Mouse (Mus musculus) neutrophil, adult 5-6 weeks (primary cell): ENCODE results near the gene Grcc10. TPM values are rescaled to one million over a fixed set of nuclear protein-coding genes. Genes with fewer than 3 reads are reported as not detected.

Source experiments
- total RNA-seq: library from RNA; stranded (forward); fragments of 200-1000 nt; gene quantifications from 2 replicates; pipeline ENCODE4 v1.2.3, GENCODE M21; 2017

The Grcc10 gene
- total RNA-seq, 1 experiment from 2014 or later: 171 TPM

Other genes with a start within 250 kb of the Grcc10 start
- 1.9 and 2.5 TPM in 2 replicates for gene C1rl, start 248.3 kb downstream of the Grcc10 start, total RNA-seq
- gene C1ra, start 229.0 kb downstream of the Grcc10 start, total RNA-seq: 0.49 and 0.58 TPM in 2 replicates
- gene C1s1, start 199.0 kb downstream of the Grcc10 start, total RNA-seq: not detected in 2 replicates
- not detected in 2 replicates for gene C1rb, start 171.1 kb downstream of the Grcc10 start, total RNA-seq
- not detected in 2 replicates for gene C1s2, start 105.3 kb downstream of the Grcc10 start, total RNA-seq
- gene Lpcat3, start 78.3 kb downstream of the Grcc10 start, total RNA-seq: 21.4 and 26.5 TPM in 2 replicates
- gene Emg1, start 29.2 kb downstream of the Grcc10 start, total RNA-seq: 89.3 and 107 TPM in 2 replicates
- gene Phb2, start 29.0 kb downstream of the Grcc10 start, total RNA-seq: 110 and 117 TPM in 2 replicates
- gene Ptpn6, start 2.7 kb downstream of the Grcc10 start, total RNA-seq: 1,943 and 2,202 TPM in 2 replicates
- gene Gm45234, start 14.6 kb upstream of the Grcc10 start, total RNA-seq: 0.74 TPM in 1 of 2 replicates, not detected in the other
- 6.5 and 11.6 TPM in 2 replicates for gene Atn1, start 15.2 kb upstream of the Grcc10 start, total RNA-seq
- not detected in 2 replicates for gene Eno2, start 28.3 kb upstream of the Grcc10 start, total RNA-seq
- gene Lrrc23, start 38.4 kb upstream of the Grcc10 start, total RNA-seq: 6.8 and 7.9 TPM in 2 replicates
- gene Spsb2, start 67.3 kb upstream of the Grcc10 start, total RNA-seq: 10.5 and 10.9 TPM in 2 replicates
- 43.0 and 64.8 TPM in 2 replicates for gene Tpi1, start 72.9 kb upstream of the Grcc10 start, total RNA-seq
- 35.1 and 50.1 TPM in 2 replicates for gene Usp5, start 88.1 kb upstream of the Grcc10 start, total RNA-seq
- 1.4 and 3.0 TPM in 2 replicates for gene Cdca3, start 88.2 kb upstream of the Grcc10 start, total RNA-seq
- 0.70 TPM in 1 of 2 replicates, not detected in the other for gene Gnb3, start 98.9 kb upstream of the Grcc10 start, total RNA-seq
- not detected in 2 replicates for gene P3h3, start 116.4 kb upstream of the Grcc10 start, total RNA-seq
- not detected in 2 replicates for gene Gpr162, start 122.6 kb upstream of the Grcc10 start, total RNA-seq
- 6.8 and 7.1 TPM in 2 replicates for gene Cd4, start 146.8 kb upstream of the Grcc10 start, total RNA-seq
- 0.25 and 0.70 TPM in 2 replicates for gene Lag3, start 170.3 kb upstream of the Grcc10 start, total RNA-seq
- 94.0 and 109 TPM in 2 replicates for gene Ptms, start 178.7 kb upstream of the Grcc10 start, total RNA-seq
- gene Mlf2, start 190.0 kb upstream of the Grcc10 start, total RNA-seq: 56.3 and 57.7 TPM in 2 replicates
- gene Cops7a, start 224.2 kb upstream of the Grcc10 start, total RNA-seq: 19.1 and 23.7 TPM in 2 replicates